24 mouse cellular contexts compared by ENCODE assay signal in genomic region chr10:44595932-44596331, GRCm38 (mm10).
A peak's percentile ranks its signal among the peaks of the same experiment; 100 is the strongest.
DNase-seq lines count a peak whose midpoint lies in the region; ATAC-seq lines count a peak whose summit lies in the region.
"Had no signal": no experiment of that assay in that cellular context is flagged by ENCODE, and none has a peak within 500 bp of the region (broad histone marks: within the 10 kb centered on the region; RNA-seq: fewer than 3 reads in every experiment).

No protein-coding gene starts in this region.

- H3K36me3 ChIP-seq in macrophage (ENCODE audit: inconsistent target), result no peaks in the 10 kb centered on the region
- no peaks in the 10 kb centered on the region for H3K36me3 ChIP-seq in intestine, embryonic 15.5 days
- H3K36me3 ChIP-seq in forebrain, embryonic 14.5 days (ENCODE audit: control insufficient read depth, insufficient read depth, low read length), result no peaks in the 10 kb centered on the region
- H3K36me3 ChIP-seq: embryonic facial prominence, embryonic 12.5 days; forebrain, embryonic 12.5 days; heart, embryonic 15.5 days; hindbrain, embryonic 10.5 days had no signal

- peak overlapping the region; percentile 58 for H3K27ac ChIP-seq in macrophage
- H3K27ac ChIP-seq in intestine, embryonic 15.5 days, result no peak overlapping the region
- H3K27ac ChIP-seq in forebrain, embryonic 14.5 days (ENCODE audit: low read depth, low read length), result no peak overlapping the region
- H3K27ac ChIP-seq: embryonic facial prominence, embryonic 12.5 days; forebrain, embryonic 12.5 days; gastrocnemius, adult 2 months; heart, adult 2 months; heart, embryonic 15.5 days; hindbrain, embryonic 10.5 days; hindbrain, embryonic 14.5 days had no signal

- peak; percentile 71 for DNase-seq in heart, adult 11 months
- DNase-seq in heart, postnatal 36 days, result no peak
- no peak for DNase-seq in layer of hippocampus, postnatal 36 days
- no peak for DNase-seq in forebrain, embryonic 14.5 days (ENCODE audit: low spot score)
- DNase-seq: adrenal gland, adult 2 months; adrenal gland, postnatal 25 days; cerebellum, adult 11 months; cerebellum, adult 8-10 months; cerebellum, postnatal 14 days; forebrain, postnatal 0 days; gastrocnemius, adult 2 months; gastrocnemius, postnatal 25 days; heart, adult 2 months; heart, postnatal 14 days had no signal

- H3K9ac ChIP-seq in intestine, embryonic 15.5 days, result no peak overlapping the region
- H3K9ac ChIP-seq in forebrain, embryonic 14.5 days (ENCODE audit: low read length), result no peak overlapping the region
- H3K9ac ChIP-seq: embryonic facial prominence, embryonic 12.5 days; forebrain, embryonic 12.5 days; forebrain, postnatal 0 days; heart, embryonic 15.5 days; hindbrain, embryonic 14.5 days had no signal

- H3K4me1 ChIP-seq in intestine, embryonic 15.5 days (replicated peaks), result no peaks in the 10 kb centered on the region
- no peaks in the 10 kb centered on the region for H3K4me1 ChIP-seq in forebrain, embryonic 14.5 days (ENCODE audit: control insufficient read depth, insufficient read depth, low read length)
- H3K4me1 ChIP-seq: forebrain, embryonic 12.5 days; heart, embryonic 15.5 days had no signal

- peaks cover 9% of the 10 kb centered on the region; the same call in 1 of the 2 replicates for H3K79me2 ChIP-seq in macrophage (ENCODE audit: inconsistent target)

- ATAC-seq in neutrophil, adult 5-6 weeks (ENCODE audit: extremely low read depth, insufficient number of reproducible peaks, low FRiP score, poor library complexity, severe bottlenecking), result peak; percentile 67; the same call in 1 of the 2 replicates
- no peak for ATAC-seq in intestine, embryonic 15.5 days
- no peak for ATAC-seq in forebrain, embryonic 14.5 days
- ATAC-seq: forebrain, postnatal 0 days; intestine, postnatal 0 days had no signal

- H3K9me3 ChIP-seq in intestine, embryonic 15.5 days, result no peaks in the 10 kb centered on the region
- no peaks in the 10 kb centered on the region for H3K9me3 ChIP-seq in forebrain, embryonic 14.5 days (replicated peaks; ENCODE audit: control insufficient read depth, low read length)
- H3K9me3 ChIP-seq: embryonic facial prominence, embryonic 12.5 days; forebrain, embryonic 12.5 days; heart, embryonic 15.5 days; hindbrain, embryonic 10.5 days had no signal

- 6% methylated on average over 2 of the region's 2 CpGs for WGBS in macrophage (ENCODE audit: missing documents)
- WGBS in intestine, embryonic 15.5 days, result 58% methylated on average over 2 of the region's 2 CpGs
- 94% methylated on average over 2 of the region's 2 CpGs for WGBS in forebrain, embryonic 14.5 days

- intact Hi-C loops in heart, postnatal 36 days (cut with DNase I), result no loop called here

- H3K27me3 ChIP-seq in intestine, embryonic 15.5 days (replicated peaks), result no peaks in the 10 kb centered on the region
- no peaks in the 10 kb centered on the region for H3K27me3 ChIP-seq in forebrain, embryonic 14.5 days (replicated peaks; ENCODE audit: control insufficient read depth, insufficient read depth, low read length)
- H3K27me3 ChIP-seq: embryonic facial prominence, embryonic 12.5 days; forebrain, embryonic 12.5 days had no signal

- no peak overlapping the region for H3K4me2 ChIP-seq in intestine, embryonic 15.5 days (replicated peaks)
- no peak overlapping the region for H3K4me2 ChIP-seq in forebrain, embryonic 14.5 days (ENCODE audit: low read length)
- H3K4me2 ChIP-seq: embryonic facial prominence, embryonic 12.5 days; forebrain, embryonic 12.5 days; heart, embryonic 11.5 days; heart, embryonic 15.5 days; hindbrain, embryonic 14.5 days had no signal

- no peak overlapping the region for H3K4me3 ChIP-seq in macrophage (ENCODE audit: inconsistent target)
- H3K4me3 ChIP-seq in intestine, embryonic 15.5 days (replicated peaks), result no peak overlapping the region
- H3K4me3 ChIP-seq in forebrain, embryonic 14.5 days (ENCODE audit: low read depth, low read length), result no peak overlapping the region
- H3K4me3 ChIP-seq: embryonic facial prominence, embryonic 12.5 days; forebrain, embryonic 12.5 days; gastrocnemius, adult 2 months; heart, adult 2 months; heart, embryonic 15.5 days; hindbrain, embryonic 10.5 days had no signal
